Mouse (Mus musculus): ENCODE measurements at regions not wholly inside any gene's neighbourhood (a gene's known extent, or its start where the extent isn't known, plus 50 kb on each side); places are given as distances from the start of the nearest gene placed in this dataset.

GRCm38 (mm10) chr4:33552856-33553255, 242.7 kb downstream of the Rngtt start:
- DNase-seq (ENCODE audit: low spot score in 2 of 2): no peak

- no peak for DNase-seq (ENCODE audit: low spot score in 2 of 2)
Observed at GRCm38 (mm10) chr4:33554606-33555005, 244.5 kb downstream of the Rngtt start.

- no peak for DNase-seq (ENCODE audit: low spot score in 2 of 2)
Observed at GRCm38 (mm10) chr4:33555231-33555933, 245.3 kb downstream of the Rngtt start.

GRCm38 (mm10) chr4:33555966-33556365, 245.9 kb downstream of the Rngtt start:
- no peak for DNase-seq (ENCODE audit: low spot score in 2 of 2)

- DNase-seq (ENCODE audit: low spot score in 2 of 2): peak in 1 of 2 experiments; percentile 27
Observed at GRCm38 (mm10) chr4:33556661-33557540, 246.8 kb downstream of the Rngtt start.

- no peak for DNase-seq (ENCODE audit: low spot score in 2 of 2)
Observed at GRCm38 (mm10) chr4:33570274-33570673, 260.2 kb downstream of the Rngtt start.

GRCm38 (mm10) chr4:33571351-33571750, 261.2 kb downstream of the Rngtt start:
- no peak for DNase-seq (ENCODE audit: low spot score in 2 of 2)

GRCm38 (mm10) chr4:33577631-33578030, 267.5 kb downstream of the Rngtt start:
- no peak for DNase-seq (ENCODE audit: low spot score in 2 of 2)

- no peak for DNase-seq (ENCODE audit: low spot score in 2 of 2)
Observed at GRCm38 (mm10) chr4:33580491-33580890, 270.4 kb downstream of the Rngtt start.

- no peak for DNase-seq (ENCODE audit: low spot score in 2 of 2)
Observed at GRCm38 (mm10) chr4:33581180-33581591, 271.1 kb downstream of the Rngtt start.

GRCm38 (mm10) chr4:33581766-33582525, 271.8 kb downstream of the Rngtt start:
- no peak for DNase-seq (ENCODE audit: low spot score in 2 of 2)

- no peak for DNase-seq (ENCODE audit: low spot score in 2 of 2)
Observed at GRCm38 (mm10) chr4:33582986-33583720, 273.0 kb downstream of the Rngtt start.

- no peak for DNase-seq (ENCODE audit: low spot score in 2 of 2)
Observed at GRCm38 (mm10) chr4:33583979-33584907, 274.1 kb downstream of the Rngtt start.

- no peak for DNase-seq (ENCODE audit: low spot score in 2 of 2)
Observed at GRCm38 (mm10) chr4:33585821-33586220, 275.7 kb downstream of the Rngtt start.

- no peak for DNase-seq (ENCODE audit: low spot score in 2 of 2)
Observed at GRCm38 (mm10) chr4:33586290-33586614, 276.1 kb downstream of the Rngtt start.

- no peak for DNase-seq (ENCODE audit: low spot score in 2 of 2)
Observed at GRCm38 (mm10) chr4:33586615-33587451, 276.7 kb downstream of the Rngtt start.

- DNase-seq (ENCODE audit: low spot score in 2 of 2): no peak
Observed at GRCm38 (mm10) chr4:33587666-33588065, 277.6 kb downstream of the Rngtt start.

- DNase-seq (ENCODE audit: low spot score in 2 of 2): no peak
Observed at GRCm38 (mm10) chr4:33588127-33588526, 278.0 kb downstream of the Rngtt start.

GRCm38 (mm10) chr4:33589207-33589606, 279.1 kb downstream of the Rngtt start:
- DNase-seq (ENCODE audit: low spot score in 2 of 2): no peak

Data from adrenal gland, adult 18-20 months (tissue).